10 mouse cellular contexts compared by ENCODE assay signal in the genomic region with DNA sequence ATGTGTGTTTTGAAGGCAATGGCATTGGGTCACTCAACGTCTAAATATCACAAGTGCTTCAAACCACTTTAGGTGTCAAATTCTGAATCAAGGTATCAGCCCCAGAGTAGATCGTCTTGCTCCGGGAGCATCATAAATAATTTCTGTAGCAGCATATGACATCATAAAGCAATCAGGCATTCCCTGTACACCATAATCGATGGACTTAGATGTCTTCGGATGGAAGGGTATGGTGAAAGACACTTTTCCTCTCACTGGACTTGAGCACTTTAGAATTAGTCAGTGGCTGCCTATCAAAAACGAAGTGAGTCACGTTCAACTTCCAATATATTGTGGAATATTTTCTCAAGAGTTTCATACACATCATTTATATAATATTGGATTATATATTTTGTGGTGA.
DNase-seq lines count a peak whose midpoint lies in the region; ATAC-seq and TF ChIP-seq lines count a peak whose summit lies in the region.
"Had no signal": no experiment of that assay in that cellular context is flagged by ENCODE, and none has a peak within 500 bp of the region (broad histone marks: within the 10 kb centered on the region; RNA-seq: fewer than 3 reads in every experiment).

No protein-coding gene starts in this region.

- H3K4me2 ChIP-seq in kidney, postnatal 0 days (ENCODE audit: low read length) = no peak overlapping the region
- no peak overlapping the region for H3K4me2 ChIP-seq in embryonic facial prominence, embryonic 14.5 days (ENCODE audit: low read depth, low read length)
- no peak overlapping the region for H3K4me2 ChIP-seq in hindbrain, embryonic 16.5 days (ENCODE audit: low read length)
- H3K4me2 ChIP-seq in neural tube, embryonic 12.5 days (replicated peaks) = no peak overlapping the region
- H3K4me2 ChIP-seq: embryonic facial prominence, embryonic 12.5 days; heart, embryonic 12.5 days had no signal

- no peak overlapping the region for H3K27ac ChIP-seq in kidney, postnatal 0 days
- H3K27ac ChIP-seq in embryonic facial prominence, embryonic 14.5 days (replicated peaks; ENCODE audit: low read depth, low read length) = no peak overlapping the region; the same call in 1 of the 2 replicates
- H3K27ac ChIP-seq in hindbrain, embryonic 16.5 days (ENCODE audit: low read depth, low read length) = 0 out of 2 replicates have a peak overlapping the region, but pooled peaks have one; percentile 9
- H3K27ac ChIP-seq in neural tube, embryonic 12.5 days = no peak overlapping the region
- H3K27ac ChIP-seq: embryonic facial prominence, embryonic 12.5 days had no signal

- WGBS in kidney, postnatal 0 days = 49% methylated on average over 7 of the region's 7 CpGs
- WGBS in embryonic facial prominence, embryonic 14.5 days = 57% methylated on average over 7 of the region's 7 CpGs
- 60% methylated on average over 7 of the region's 7 CpGs for WGBS in hindbrain, embryonic 16.5 days
- WGBS in neural tube, embryonic 12.5 days = 63% methylated on average over 7 of the region's 7 CpGs

- no peak for DNase-seq in kidney, postnatal 0 days (ENCODE audit: low spot score)
- no peak for DNase-seq in kidney, postnatal 10 days
- no peak for DNase-seq in embryonic facial prominence, embryonic 14.5 days (ENCODE audit: low spot score)
- no peak for DNase-seq in layer of hippocampus, postnatal 36 days
- no peak for DNase-seq in gastrocnemius, postnatal 36 days
- DNase-seq in adrenal gland, postnatal 4 days (ENCODE audit: low spot score in 2 of 2) = no peak

- H3K27me3 ChIP-seq in kidney, postnatal 0 days (ENCODE audit: insufficient read depth, low read length) = no peaks in the 10 kb centered on the region
- H3K27me3 ChIP-seq in embryonic facial prominence, embryonic 14.5 days (replicated peaks; ENCODE audit: control insufficient read depth, insufficient read depth, low read length) = no peaks in the 10 kb centered on the region
- H3K27me3 ChIP-seq in hindbrain, embryonic 16.5 days (replicated peaks; ENCODE audit: control insufficient read depth, insufficient read depth, low read length) = no peaks in the 10 kb centered on the region
- H3K27me3 ChIP-seq in neural tube, embryonic 12.5 days (replicated peaks) = no peaks in the 10 kb centered on the region
- H3K27me3 ChIP-seq: embryonic facial prominence, embryonic 12.5 days; heart, embryonic 12.5 days had no signal

- 0 out of 2 replicates have a peak, but pooled peaks have one; percentile 6 for ATAC-seq in kidney, postnatal 0 days (replicated peaks; ENCODE audit: low FRiP score, low read depth)
- ATAC-seq in embryonic facial prominence, embryonic 14.5 days (ENCODE audit: low read depth) = 0 out of 2 replicates have a peak, but pooled peaks have one; percentile 35
- peak; percentile 44 for ATAC-seq in hindbrain, embryonic 16.5 days
- ATAC-seq in neural tube, embryonic 12.5 days (ENCODE audit: low FRiP score, low read depth) = peak; percentile 63

- H3K4me3 ChIP-seq in kidney, postnatal 0 days (replicated peaks; ENCODE audit: low read depth, low read length) = no peak overlapping the region
- no peak overlapping the region for H3K4me3 ChIP-seq in embryonic facial prominence, embryonic 14.5 days (ENCODE audit: low read depth, low read length)
- no peak overlapping the region for H3K4me3 ChIP-seq in hindbrain, embryonic 16.5 days (ENCODE audit: low read length)
- no peak overlapping the region for H3K4me3 ChIP-seq in neural tube, embryonic 12.5 days
- H3K4me3 ChIP-seq: embryonic facial prominence, embryonic 12.5 days; heart, embryonic 12.5 days had no signal

- no peaks in the 10 kb centered on the region for H3K36me3 ChIP-seq in kidney, postnatal 0 days (ENCODE audit: insufficient read depth, low read length)
- H3K36me3 ChIP-seq in embryonic facial prominence, embryonic 14.5 days (ENCODE audit: control insufficient read depth, insufficient read depth, low read length) = no peaks in the 10 kb centered on the region
- H3K36me3 ChIP-seq in hindbrain, embryonic 16.5 days (ENCODE audit: control insufficient read depth, insufficient read depth, low read length) = no peaks in the 10 kb centered on the region
- no peaks in the 10 kb centered on the region for H3K36me3 ChIP-seq in neural tube, embryonic 12.5 days
- H3K36me3 ChIP-seq: embryonic facial prominence, embryonic 12.5 days; heart, embryonic 12.5 days had no signal

- no peaks in the 10 kb centered on the region for H3K9me3 ChIP-seq in kidney, postnatal 0 days (replicated peaks; ENCODE audit: low read length)
- H3K9me3 ChIP-seq in embryonic facial prominence, embryonic 14.5 days (ENCODE audit: control insufficient read depth, low read length) = no peaks in the 10 kb centered on the region
- H3K9me3 ChIP-seq in hindbrain, embryonic 16.5 days (ENCODE audit: control insufficient read depth, low read length) = no peaks in the 10 kb centered on the region
- H3K9me3 ChIP-seq in neural tube, embryonic 12.5 days = no peaks in the 10 kb centered on the region
- H3K9me3 ChIP-seq: embryonic facial prominence, embryonic 12.5 days; heart, embryonic 12.5 days had no signal

- intact Hi-C loops in gastrocnemius, postnatal 36 days (cut with DNase I) = loop anchor here (2.0 to 10.0 kb wide), 4 partner anchors 82 to 1098 kb away; partner anchors contain the start of gene Btg1

- TF ChIP-seq CTCF in kidney, postnatal 0 days (IDR thresholded peaks at IDR 0.05; ENCODE audit: low read depth) = no peak

- no peak overlapping the region for H3K9ac ChIP-seq in kidney, postnatal 0 days (ENCODE audit: low read depth, low read length)
- no peak overlapping the region for H3K9ac ChIP-seq in embryonic facial prominence, embryonic 14.5 days (ENCODE audit: low read depth, low read length)
- no peak overlapping the region; the same call in 1 of the 2 replicates for H3K9ac ChIP-seq in hindbrain, embryonic 16.5 days (ENCODE audit: low read depth, low read length)
- H3K9ac ChIP-seq in neural tube, embryonic 12.5 days = no peak overlapping the region
- H3K9ac ChIP-seq: embryonic facial prominence, embryonic 12.5 days; heart, embryonic 12.5 days had no signal

- H3K4me1 ChIP-seq in kidney, postnatal 0 days (replicated peaks; ENCODE audit: insufficient read depth, low read length) = no peaks in the 10 kb centered on the region; the same call in 1 of the 2 replicates
- no peaks in the 10 kb centered on the region for H3K4me1 ChIP-seq in embryonic facial prominence, embryonic 14.5 days (ENCODE audit: control insufficient read depth, insufficient read depth, low read length)
- H3K4me1 ChIP-seq in hindbrain, embryonic 16.5 days (ENCODE audit: control insufficient read depth, insufficient read depth, low read depth, low read length) = no peaks in the 10 kb centered on the region
- no peaks in the 10 kb centered on the region for H3K4me1 ChIP-seq in neural tube, embryonic 12.5 days
- H3K4me1 ChIP-seq: embryonic facial prominence, embryonic 12.5 days; heart, embryonic 12.5 days had no signal

Comparison
In these comparisons a context has a peak if more than half of its experiments do, and no peak if none do; other contexts are left out.
1. ATAC-seq: peak in every context shown above with its lines; median percentile 63 in neural tube, embryonic 12.5 days; 44 in hindbrain, embryonic 16.5 days; 35 in embryonic facial prominence, embryonic 14.5 days; 6 in kidney, postnatal 0 days.